Mouse (Mus musculus) neural tube, embryonic 11.5 days (tissue): ENCODE results near the gene 3100002H09Rik. TPM values are rescaled to one million over a fixed set of nuclear protein-coding genes. Genes with fewer than 3 reads are reported as not detected.

Experiments used
- ATAC-seq: fragments of 200-750 bp; cut with Nextera tagmentation; 2 replicates; pipeline ENCODE4 v1.8.0; 2017; ENCODE audit warnings: moderate number of reproducible peaks, mild to moderate bottlenecking, moderate TSS enrichment, moderate library complexity; ENCODE audit not compliant: insufficient read depth, low FRiP score, low TSS enrichment
- DNase-seq: peaks from one replicate; pipeline ENCODE4 v3.0.0-alpha.2; 2015; ENCODE audit warnings: low spot score
- H3K27ac ChIP-seq: fragments of 300-500 bp; sonication (generic); 2 replicates; pipeline ENCODE4 v1.5.1; 2014; ENCODE audit warnings: low read depth, mild to moderate bottlenecking, low read length
- H3K27me3 ChIP-seq: fragments of 300-500 bp; sonication (generic); 2 replicates; pipeline ENCODE4 v1.6.1; 2014; ENCODE audit warnings: mild to moderate bottlenecking, low read length, mixed read lengths; ENCODE audit not compliant: control insufficient read depth, insufficient read depth
- H3K36me3 ChIP-seq: fragments of 300-500 bp; sonication (generic); 2 replicates; pipeline ENCODE4 v1.6.1; 2014; ENCODE audit warnings: mild to moderate bottlenecking, low read length, moderate library complexity, mixed read lengths; ENCODE audit not compliant: control insufficient read depth, insufficient read depth
- H3K4me1 ChIP-seq: fragments of 300-500 bp; sonication (generic); 2 replicates; pipeline ENCODE4 v1.6.1; 2014; ENCODE audit warnings: low read length, mixed read lengths; ENCODE audit not compliant: control insufficient read depth, insufficient read depth
- H3K4me2 ChIP-seq: fragments of 300-500 bp; sonication (generic); 2 replicates; pipeline ENCODE4 v1.6.1; 2014; ENCODE audit warnings: low read depth, mild to moderate bottlenecking, moderate library complexity
- H3K4me3 ChIP-seq: fragments of 300-500 bp; sonication (generic); 2 replicates; pipeline ENCODE4 v1.5.1; 2014; ENCODE audit warnings: low read depth, low read length
- H3K9ac ChIP-seq: fragments of 300-500 bp; sonication (generic); 2 replicates; pipeline ENCODE4 v1.6.1; 2014; ENCODE audit warnings: mild to moderate bottlenecking, low read length
- H3K9me3 ChIP-seq: fragments of 300-500 bp; sonication (generic); 2 replicates; pipeline ENCODE4 v1.6.1; 2016; ENCODE audit warnings: low read length; ENCODE audit not compliant: control insufficient read depth
- WGBS: fragments of 180-500 bp; shearing (Covaris S2); extraction: QIAGEN DNeasy Blood & Tissue Kit; methylation state at CpG from one replicate; pipeline ENCODE4 v1.1.7; 2014; 5-methylcytosine and 5-hydroxymethylcytosine counted together
- polyA plus RNA-seq: library from polyadenylated mRNA; unstranded; fragments of >200 nt; fragmentation: Nextera tagmentation; extraction: Ambion mirVana; gene quantifications from 2 replicates; pipeline ENCODE4 v1.2.1, GENCODE M21; 2014

The 3100002H09Rik gene
- polyA plus RNA-seq, 1 experiment from 2014 or later = 0.54 TPM

DNA sequence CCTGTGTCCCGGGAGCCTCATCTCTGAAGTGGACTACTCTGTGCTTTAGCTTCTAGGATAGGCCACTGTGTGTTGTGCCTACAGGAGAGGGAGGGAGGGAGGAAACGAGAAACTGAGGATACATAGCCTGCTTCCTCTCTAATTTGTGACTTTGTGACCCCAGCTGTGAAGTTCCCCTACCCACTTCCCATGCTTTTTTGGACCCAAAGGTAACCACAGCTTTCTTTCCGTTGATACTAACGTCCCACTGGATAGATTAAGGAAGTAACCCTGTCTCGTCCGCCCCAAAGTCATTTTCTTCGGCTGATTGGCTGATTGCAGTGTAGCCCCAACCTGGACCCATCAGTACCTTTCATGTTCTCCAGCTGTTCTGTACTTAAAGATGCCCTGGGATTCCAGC lies 29.9 kb downstream of the 3100002H09Rik start:
- Histone ChIP-seq H3K4me3 (no peak overlapping the region), H3K4me2 (no peak overlapping the region), H3K36me3 (no peaks in the 10 kb centered on the region), H3K27me3 (peaks cover 17% of the 10 kb centered on the region), H3K9ac (no peak overlapping the region), H3K27ac (no peak overlapping the region), H3K4me1 (peaks cover 5% of the 10 kb centered on the region), H3K9me3 (no peaks in the 10 kb centered on the region)
- WGBS = 87% methylated on average over 7 of the region's 7 CpGs
- ATAC-seq (no peak), DNase-seq (no peak)

- H3K4me2 ChIP-seq = peak overlapping the region; percentile 96
- H3K9me3 ChIP-seq = no peaks in the 10 kb centered on the region
- DNase-seq (no peak), ATAC-seq (no peak)
- H3K4me1 ChIP-seq = peaks cover 14% of the 10 kb centered on the region
- 1% methylated on average over 7 of the region's 7 CpGs for WGBS
- H3K4me3 ChIP-seq = peak overlapping the region; percentile 46
- H3K36me3 ChIP-seq = no peaks in the 10 kb centered on the region
- H3K27ac ChIP-seq = no peak overlapping the region
- peaks cover 49% of the 10 kb centered on the region for H3K27me3 ChIP-seq
- no peak overlapping the region for H3K9ac ChIP-seq
These were observed 34.6 kb downstream of the 3100002H09Rik start for GRCm38 (mm10) chr4:124575955-124576445.

- H3K4me3 ChIP-seq = peak overlapping the region; percentile 46
- H3K9ac ChIP-seq = peak overlapping the region; percentile 45
- H3K36me3 ChIP-seq = no peaks in the 10 kb centered on the region
- under 1% methylated on average over 61 of the region's 61 CpGs for WGBS
- peak overlapping the region; percentile 96 for H3K4me2 ChIP-seq
- no peak overlapping the region for H3K27ac ChIP-seq
- no peaks in the 10 kb centered on the region for H3K9me3 ChIP-seq
- peaks cover 14% of the 10 kb centered on the region for H3K4me1 ChIP-seq
- DNase-seq (peak; percentile 44), ATAC-seq (no peak)
- H3K27me3 ChIP-seq = peaks cover 49% of the 10 kb centered on the region
These were observed 35.2 kb downstream of the 3100002H09Rik start for GRCm38 (mm10) chr4:124575269-124575954.

DNA sequence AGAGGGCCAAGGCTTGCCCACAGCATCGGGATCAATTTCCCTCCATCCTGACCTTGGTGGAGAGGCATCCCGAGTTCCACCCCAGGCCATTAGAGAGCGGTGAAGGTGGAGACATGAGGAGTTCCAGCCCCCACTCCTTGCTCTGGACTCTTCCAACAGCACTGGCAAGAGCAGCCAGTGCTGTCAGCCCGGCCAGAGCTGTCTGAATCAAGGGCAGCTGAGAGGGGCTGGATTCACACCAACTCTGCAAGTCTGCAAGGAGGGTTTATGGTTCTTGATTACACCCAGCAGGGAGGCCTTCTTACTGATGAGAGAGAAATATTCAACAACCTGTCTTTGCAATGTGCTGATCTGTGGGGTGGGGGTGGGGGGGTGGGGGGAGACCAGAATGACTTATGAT lies 37.0 kb downstream of the 3100002H09Rik start:
- ATAC-seq (no peak), DNase-seq (no peak)
- WGBS = 48% methylated on average over 4 of the region's 4 CpGs
- Histone ChIP-seq H3K9me3 (no peaks in the 10 kb centered on the region), H3K27me3 (peaks cover 54% of the 10 kb centered on the region), H3K9ac (no peak overlapping the region), H3K4me1 (peaks cover 14% of the 10 kb centered on the region), H3K4me2 (no peak overlapping the region), H3K36me3 (no peaks in the 10 kb centered on the region), H3K27ac (no peak overlapping the region), H3K4me3 (no peak overlapping the region)

GRCm38 (mm10) chr4:124570977-124571376 lies 39.6 kb downstream of the 3100002H09Rik start:
- H3K36me3 ChIP-seq = no peaks in the 10 kb centered on the region
- H3K4me1 ChIP-seq = peaks cover 12% of the 10 kb centered on the region
- no peak overlapping the region for H3K4me2 ChIP-seq
- ATAC-seq (no peak), DNase-seq (no peak)
- peaks cover 44% of the 10 kb centered on the region for H3K27me3 ChIP-seq
- WGBS = 85% methylated on average over 9 of the region's 9 CpGs
- H3K27ac ChIP-seq = no peak overlapping the region
- H3K4me3 ChIP-seq = no peak overlapping the region
- H3K9me3 ChIP-seq = no peaks in the 10 kb centered on the region
- no peak overlapping the region for H3K9ac ChIP-seq

- Histone ChIP-seq H3K9me3 (no peaks in the 10 kb centered on the region), H3K9ac (no peak overlapping the region), H3K27me3 (peaks cover 31% of the 10 kb centered on the region), H3K36me3 (no peaks in the 10 kb centered on the region), H3K27ac (no peak overlapping the region), H3K4me3 (no peak overlapping the region), H3K4me2 (no peak overlapping the region), H3K4me1 (no peaks in the 10 kb centered on the region)
- 26% methylated on average over 7 of the region's 7 CpGs for WGBS
- no peak for ATAC-seq
- DNase-seq = no peak
These were observed 40.9 kb downstream of the 3100002H09Rik start for GRCm38 (mm10) chr4:124569661-124570060.

DNA sequence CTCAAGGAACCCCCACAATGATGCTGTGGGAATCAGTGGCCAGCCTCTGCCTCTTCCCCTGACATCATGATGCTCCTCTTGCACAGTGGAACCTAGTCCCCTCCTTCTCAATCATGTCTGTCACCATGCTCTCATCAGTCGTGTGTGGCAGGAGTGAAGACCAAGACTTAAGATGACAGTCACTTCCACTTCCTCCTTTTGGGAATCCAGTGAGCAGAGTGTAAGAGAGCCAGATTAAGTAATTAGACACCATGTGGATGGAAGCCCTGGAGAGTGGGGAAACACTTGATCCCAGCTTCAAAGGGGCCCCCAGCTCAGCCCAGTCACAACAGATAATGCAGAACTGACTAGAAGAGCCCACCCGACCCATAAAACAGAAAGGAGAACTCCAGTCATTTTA lies 47.2 kb downstream of the 3100002H09Rik start:
- 0 out of 2 replicates have a peak, but pooled peaks cover 4% of the 10 kb centered on the region for H3K27me3 ChIP-seq
- no peak overlapping the region for H3K27ac ChIP-seq
- 52% methylated on average over 2 of the region's 2 CpGs for WGBS
- no peaks in the 10 kb centered on the region for H3K4me1 ChIP-seq
- DNase-seq (no peak), ATAC-seq (no peak)
- H3K4me2 ChIP-seq = no peak overlapping the region
- H3K9me3 ChIP-seq = no peaks in the 10 kb centered on the region
- H3K4me3 ChIP-seq = no peak overlapping the region
- no peak overlapping the region for H3K9ac ChIP-seq
- no peaks in the 10 kb centered on the region for H3K36me3 ChIP-seq

- DNase-seq (no peak), ATAC-seq (no peak)
- Histone ChIP-seq H3K9ac (no peak overlapping the region), H3K27ac (no peak overlapping the region), H3K9me3 (no peaks in the 10 kb centered on the region), H3K4me2 (no peak overlapping the region), H3K4me3 (no peak overlapping the region), H3K27me3 (no peaks in the 10 kb centered on the region), H3K4me1 (no peaks in the 10 kb centered on the region), H3K36me3 (no peaks in the 10 kb centered on the region)
- 59% methylated on average over 7 of the region's 7 CpGs for WGBS
These were observed 47.9 kb downstream of the 3100002H09Rik start for GRCm38 (mm10) chr4:124562721-124563120.
